Mouse (Mus musculus): Measurements from ENCODE around the gene Elk3. TPM values are rescaled to one million over a fixed set of nuclear protein-coding genes. Genes with fewer than 3 reads are reported as not detected.

The Elk3 gene
- total RNA-seq, 1 experiment from 2014 or later, result 47.1 TPM

DNA sequence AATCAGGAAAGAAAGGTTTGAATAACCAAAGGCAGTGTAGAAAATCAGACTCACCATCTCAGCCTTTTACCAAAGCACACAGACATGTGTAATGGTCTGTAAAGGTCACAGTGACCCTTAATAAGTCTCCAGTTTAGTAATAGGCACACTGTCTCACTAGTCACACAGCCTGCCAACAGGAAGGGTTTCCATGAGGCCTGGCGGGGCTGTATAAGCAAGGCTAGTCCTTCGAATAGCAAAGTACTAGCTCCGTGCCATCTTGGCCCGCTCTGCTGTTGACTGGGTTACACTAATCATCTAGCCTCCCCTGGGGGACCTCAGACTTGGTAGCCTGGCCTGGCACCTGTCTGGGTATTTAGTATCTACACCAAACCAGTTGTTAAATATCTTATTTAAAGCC lies 20.6 kb upstream of the Elk3 start:
- peak; percentile 21 for DNase-seq

GRCm38 (mm10) chr10:93328321-93328720 lies 17.4 kb upstream of the Elk3 start:
- DNase-seq, result no peak

GRCm38 (mm10) chr10:93327187-93327586 lies 16.3 kb upstream of the Elk3 start:
- no peak for DNase-seq

- DNase-seq, result no peak
Measured at GRCm38 (mm10) chr10:93326741-93327100, 15.8 kb upstream of the Elk3 start.

- no peak for DNase-seq
Measured at GRCm38 (mm10) chr10:93325804-93326740, 15.1 kb upstream of the Elk3 start.

GRCm38 (mm10) chr10:93325369-93325768 lies 14.4 kb upstream of the Elk3 start:
- no peak for DNase-seq

DNA sequence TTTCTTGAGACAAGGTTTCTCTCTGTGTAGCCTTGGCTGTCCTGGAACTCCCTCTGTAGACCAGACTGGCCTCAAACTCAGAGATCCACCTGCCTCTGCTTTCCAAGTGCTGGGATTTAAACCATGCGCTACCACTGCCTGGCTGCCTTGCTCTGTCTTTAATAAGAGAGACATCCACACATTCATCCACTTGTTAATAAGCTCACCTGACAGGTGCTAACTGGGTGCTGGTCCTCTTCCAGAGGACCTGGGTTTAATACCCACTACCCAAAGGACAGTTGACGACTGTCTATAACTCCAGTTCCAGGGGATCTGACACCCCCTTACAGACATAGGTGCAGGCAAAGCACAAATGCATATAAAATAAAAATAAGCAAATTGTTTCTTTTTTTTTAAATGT lies 13.5 kb upstream of the Elk3 start:
- no peak for DNase-seq

DNA sequence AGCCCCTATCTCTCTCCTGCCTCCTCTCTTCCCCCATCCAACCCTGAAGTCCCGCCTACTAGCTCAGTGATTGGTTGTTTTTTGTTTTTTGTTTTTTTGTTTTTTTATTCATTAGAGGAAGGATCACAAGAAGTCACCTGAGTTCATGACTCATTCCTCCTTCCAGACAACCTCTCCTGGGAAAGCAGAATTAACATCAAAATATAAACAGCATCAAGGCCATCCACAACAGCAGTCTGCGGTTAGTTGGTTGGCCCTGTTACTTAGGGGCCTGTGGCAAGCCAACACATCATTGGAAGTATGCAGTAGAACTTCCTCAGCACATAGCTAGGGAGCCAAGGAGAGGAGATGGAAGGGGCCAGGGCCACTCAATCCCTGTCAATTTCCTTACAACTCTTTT lies 12.7 kb upstream of the Elk3 start:
- DNase-seq, result no peak

DNA sequence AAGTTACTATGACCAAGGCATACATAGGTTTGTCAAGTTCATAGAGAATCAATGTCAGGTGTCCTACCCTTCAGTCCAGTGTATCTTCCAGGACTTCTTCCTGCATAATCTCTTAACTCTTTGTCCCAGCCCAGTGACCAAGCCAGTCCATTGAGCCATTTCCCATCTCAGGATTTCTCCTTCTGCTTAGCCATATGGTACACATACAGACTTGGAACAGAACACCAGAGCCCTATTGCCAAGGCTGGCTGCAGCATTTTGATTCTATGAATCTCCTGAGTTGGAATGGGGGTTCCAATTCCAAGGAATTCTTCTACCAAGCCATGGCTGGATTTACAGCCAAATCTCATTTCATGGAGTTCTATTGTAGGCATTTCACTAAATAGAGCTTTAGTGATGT lies 10.8 kb upstream of the Elk3 start:
- no peak for DNase-seq

- no peak for DNase-seq
Measured at GRCm38 (mm10) chr10:93320148-93320547, 9.2 kb upstream of the Elk3 start.

DNA sequence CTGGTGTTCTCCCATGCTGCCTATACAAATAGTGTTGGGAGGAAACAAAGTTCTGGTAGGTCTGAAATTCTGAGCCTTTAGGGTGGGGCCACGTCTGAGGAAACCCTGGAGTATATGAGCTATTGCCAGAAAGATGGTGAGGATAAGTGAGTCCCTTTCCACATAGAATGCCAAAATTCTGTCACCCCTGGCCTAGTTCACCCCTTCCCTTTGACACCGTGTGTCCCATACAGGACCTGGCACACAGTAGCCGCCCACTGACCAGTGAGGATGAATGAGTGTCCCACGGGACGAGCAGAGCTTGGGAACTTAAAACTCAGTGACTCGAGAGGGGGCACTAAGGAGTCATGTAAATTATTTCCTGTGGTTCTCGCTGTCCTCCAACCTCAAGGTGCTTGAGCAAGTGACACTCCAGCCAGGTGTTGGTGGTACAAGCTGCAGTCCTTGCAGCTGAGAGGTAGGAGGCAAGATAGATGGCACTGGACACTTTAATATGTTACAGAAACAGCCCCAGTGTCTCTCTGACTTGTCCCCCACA lies 8.7 kb upstream of the Elk3 start:
- no peak for DNase-seq

DNA sequence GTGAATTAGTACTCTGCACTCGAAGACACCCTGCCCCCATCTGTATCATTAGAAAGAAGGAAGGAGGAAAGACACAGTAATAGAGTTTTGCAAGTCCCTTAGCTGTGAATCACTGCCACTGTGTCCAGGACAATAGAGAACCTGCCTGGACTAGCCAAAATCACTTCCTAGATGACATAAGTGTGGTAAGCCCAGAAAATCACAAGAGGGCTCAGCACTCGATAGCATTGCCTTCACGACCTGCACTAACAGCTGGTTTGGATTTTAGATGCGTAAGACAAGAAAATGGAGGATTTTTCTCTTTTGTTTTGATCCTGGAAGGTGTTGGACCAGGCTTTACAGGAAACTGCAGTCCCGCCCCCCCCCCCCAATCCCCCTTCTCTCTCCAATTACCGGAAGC lies 6.0 kb upstream of the Elk3 start:
- DNase-seq, result no peak

DNA sequence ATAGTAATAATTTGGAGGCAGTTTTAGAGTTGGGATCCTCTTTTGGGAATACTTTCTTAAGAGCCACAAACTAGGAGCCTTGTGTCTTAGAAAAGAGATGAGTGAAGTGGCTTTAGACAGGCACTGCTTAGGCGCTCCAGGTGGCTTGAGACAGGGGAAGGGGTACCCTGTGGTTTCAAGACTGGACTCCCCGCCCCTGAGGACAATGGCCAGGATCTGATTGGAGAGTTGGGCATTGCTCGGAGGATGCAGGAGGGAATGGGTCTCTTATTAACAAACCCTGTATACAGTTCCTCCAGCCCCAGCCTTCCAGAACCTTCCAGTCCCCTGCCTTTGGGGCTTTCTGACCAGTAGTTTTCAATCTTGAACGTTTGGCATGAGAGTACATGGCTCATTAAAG lies 641 bp upstream of the Elk3 start:
- no peak for DNase-seq

GRCm38 (mm10) chr10:93309934-93310621 lies 857 bp downstream of the Elk3 start:
- DNase-seq, result peak; percentile 49

DNA sequence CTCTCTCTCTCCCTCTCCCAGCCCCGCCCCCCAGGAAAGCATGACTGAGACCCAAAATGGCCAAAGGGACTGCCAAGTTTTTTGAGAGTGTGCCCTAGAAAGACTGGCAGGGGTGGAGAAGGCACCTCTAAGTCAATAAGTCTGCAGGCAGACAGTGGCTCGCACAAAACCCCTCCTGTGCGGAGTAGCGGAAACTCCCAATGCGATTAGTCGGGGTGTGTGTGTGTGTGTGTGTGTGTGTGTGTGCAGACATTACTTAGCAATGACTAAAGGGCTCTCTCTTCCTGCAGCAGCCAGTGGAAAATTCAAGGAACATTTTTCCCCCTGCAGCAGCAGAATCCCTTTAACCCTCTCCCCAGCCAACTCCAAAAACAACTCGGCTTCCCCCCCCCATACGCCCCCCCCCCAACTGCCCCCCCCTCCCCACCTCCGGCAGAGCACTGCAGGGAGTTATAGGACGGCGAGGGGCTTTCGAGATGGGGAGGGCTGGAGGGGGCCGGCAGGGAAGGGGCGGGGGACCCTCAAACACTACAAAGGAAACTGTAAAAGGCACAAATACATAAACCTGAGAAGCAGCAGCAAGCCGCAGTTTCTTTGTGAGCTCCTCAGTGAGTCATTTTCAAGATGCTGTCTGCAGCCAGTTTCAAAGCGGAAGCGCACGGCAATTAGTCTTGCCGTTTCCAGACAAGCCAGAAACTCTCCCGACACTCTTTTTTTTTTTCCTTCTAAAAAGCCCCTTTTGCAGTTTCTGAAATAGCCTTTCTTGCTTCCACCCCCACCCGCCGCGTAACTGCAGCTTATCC lies 1.6 kb downstream of the Elk3 start:
- peak; percentile 60 for DNase-seq

DNA sequence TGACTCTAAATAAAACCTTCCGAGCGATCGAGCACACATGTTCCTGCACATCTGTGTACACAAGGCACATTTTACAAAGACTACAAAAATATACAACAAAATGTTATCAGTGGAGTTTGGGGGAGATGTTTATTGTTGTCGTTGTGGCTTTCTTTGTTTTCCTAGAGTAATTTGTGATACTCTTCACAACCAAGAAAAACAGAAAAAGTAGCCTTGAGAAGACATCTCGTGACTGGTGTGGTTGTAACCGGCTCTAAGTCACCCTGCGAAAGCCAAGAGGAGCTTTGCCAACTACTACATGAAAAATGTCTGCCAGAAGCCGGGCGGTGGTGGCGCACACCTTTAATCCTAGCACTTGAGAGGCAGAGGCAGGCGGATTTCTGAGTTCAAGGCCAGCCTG lies 4.6 kb downstream of the Elk3 start:
- no peak for DNase-seq

- no peak for DNase-seq
Measured at GRCm38 (mm10) chr10:93305946-93306345, 5.0 kb downstream of the Elk3 start.

- DNase-seq, result no peak
Measured at GRCm38 (mm10) chr10:93303231-93303630, 7.7 kb downstream of the Elk3 start.

- DNase-seq, result no peak
Measured at GRCm38 (mm10) chr10:93301831-93302230, 9.1 kb downstream of the Elk3 start.

DNA sequence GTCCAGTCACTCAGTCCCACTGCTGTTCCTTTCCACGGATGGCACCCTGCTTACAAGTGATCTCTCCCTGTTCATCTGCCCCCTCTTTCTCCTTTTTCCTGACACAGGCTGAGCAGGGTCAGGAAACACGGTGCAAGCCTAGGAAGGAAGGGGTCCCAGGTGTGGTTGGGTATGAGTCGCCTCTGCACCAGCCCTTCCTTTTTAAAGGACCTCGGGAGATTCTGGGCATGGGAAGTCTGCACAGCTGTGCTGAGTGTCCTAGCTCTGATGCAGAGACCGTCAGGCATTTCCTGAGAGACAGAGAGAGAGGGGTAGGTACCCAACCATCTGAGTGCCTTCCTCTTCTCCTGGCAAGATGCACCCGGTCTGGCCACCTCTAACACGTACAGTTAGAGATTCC lies 12.7 kb downstream of the Elk3 start:
- DNase-seq, result no peak

GRCm38 (mm10) chr10:93297774-93298173 lies 13.2 kb downstream of the Elk3 start:
- no peak for DNase-seq

DNA sequence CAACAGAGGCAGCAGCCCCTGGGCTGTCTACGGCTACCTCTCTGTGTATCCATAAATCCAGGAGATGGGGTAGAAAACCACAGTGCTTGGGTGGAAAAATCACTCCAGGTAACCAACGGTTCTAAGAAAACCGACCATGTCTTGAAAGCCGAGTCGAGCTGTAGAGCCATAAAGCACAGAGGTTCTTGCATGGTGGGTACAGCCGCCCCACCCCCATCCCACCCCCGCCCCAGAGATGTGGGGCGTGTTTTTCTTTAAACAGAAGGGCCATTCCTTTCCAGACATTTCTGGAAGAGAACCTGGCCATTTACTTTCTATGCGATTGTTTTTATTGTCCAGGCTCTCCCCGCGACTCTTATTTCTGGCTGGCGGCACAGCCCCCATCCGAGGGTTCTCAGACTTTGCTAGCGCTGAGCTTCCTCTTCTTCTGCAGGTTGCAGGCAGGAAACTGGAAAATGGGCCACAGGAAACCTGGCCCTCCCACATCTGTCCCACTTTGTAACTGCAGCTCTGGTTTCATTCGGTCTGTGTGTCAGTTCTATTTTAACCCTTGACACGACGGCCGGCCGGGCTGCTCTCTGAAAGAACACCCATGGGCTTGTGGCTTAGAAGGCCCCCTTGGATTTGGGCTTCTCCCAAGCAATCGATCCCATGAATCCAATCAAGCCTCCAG lies 16.3 kb downstream of the Elk3 start:
- DNase-seq, result no peak
